Mouse (Mus musculus) spleen, postnatal 0 days (tissue): Measurements from ENCODE around the gene Olfr709-ps1. TPM values are rescaled to one million over a fixed set of nuclear protein-coding genes. Genes with fewer than 3 reads are reported as not detected.

Experiments used
- polyA plus RNA-seq: library from polyadenylated mRNA; unstranded; fragments of >200 nt; fragmentation: Nextera tagmentation; extraction: Ambion mirVana; gene quantifications from 2 replicates; pipeline ENCODE4 v1.2.1, GENCODE M21; 2015

Gene Olfr709-ps1
- not detected in 2 replicates for polyA plus RNA-seq

GRCm38 (mm10) chr7:106932119-106932518, at the start of gene Olfr709-ps1:
Gene Olfr709-ps1, minus strand, starts transcription at chr7:106932219.

GRCm38 (mm10) chr7:106975353-106975752, 43.3 kb upstream of the Olfr709-ps1 start, which contains the start of gene Olfr711:
Gene Olfr711, minus strand, starts transcription at chr7:106975453.

GRCm38 (mm10) chr7:106963837-106964236, 31.8 kb upstream of the Olfr709-ps1 start, which contains the start of gene Olfr6:
Gene Olfr6, minus strand, starts transcription at chr7:106963937.

GRCm38 (mm10) chr7:106948212-106948611, 16.2 kb upstream of the Olfr709-ps1 start, which contains the start of gene Olfr710:
Gene Olfr710, minus strand, starts transcription at chr7:106948312.

GRCm38 (mm10) chr7:106907676-106908075, 24.3 kb downstream of the Olfr709-ps1 start, which contains the start of gene Olfr1532-ps1:
Gene Olfr1532-ps1, plus strand, starts transcription at chr7:106908001.

GRCm38 (mm10) chr7:106901141-106901540, 30.9 kb downstream of the Olfr709-ps1 start, which contains the start of gene Olfr707:
Gene Olfr707, minus strand, starts transcription at chr7:106901241.

GRCm38 (mm10) chr7:106888062-106888461, 44.0 kb downstream of the Olfr709-ps1 start, which contains the start of gene Olfr706:
Gene Olfr706, minus strand, starts transcription at chr7:106888162.

GRCm38 (mm10) chr7:106876791-106877190, 55.2 kb downstream of the Olfr709-ps1 start, which contains the start of gene Olfr705:
Gene Olfr705, minus strand, starts transcription at chr7:106876891.

Other genes starting within 250 kb of the Olfr709-ps1 start
- not detected in 2 replicates for gene Olfr694, start 240.4 kb downstream of the Olfr709-ps1 start, polyA plus RNA-seq
- gene Olfr695, start 215.8 kb downstream of the Olfr709-ps1 start, polyA plus RNA-seq: not detected in 2 replicates
- not detected in 2 replicates for gene Olfr697, start 189.8 kb downstream of the Olfr709-ps1 start, polyA plus RNA-seq
- gene Olfr698, start 176.8 kb downstream of the Olfr709-ps1 start, polyA plus RNA-seq: not detected in 2 replicates
- not detected in 2 replicates for gene Olfr699, start 139.0 kb downstream of the Olfr709-ps1 start, polyA plus RNA-seq
- gene Olfr700, start 123.4 kb downstream of the Olfr709-ps1 start, polyA plus RNA-seq: not detected in 2 replicates
- gene Olfr701, start 118.1 kb downstream of the Olfr709-ps1 start, polyA plus RNA-seq: 0.04 TPM in 1 of 2 replicates, not detected in the other
- gene Olfr702, start 98.3 kb downstream of the Olfr709-ps1 start, polyA plus RNA-seq: not detected in 2 replicates
- not detected in 2 replicates for gene Olfr703, start 88.9 kb downstream of the Olfr709-ps1 start, polyA plus RNA-seq
- not detected in 2 replicates for gene Olfr704, start 69.0 kb downstream of the Olfr709-ps1 start, polyA plus RNA-seq
- gene Olfr705, start 55.3 kb downstream of the Olfr709-ps1 start, polyA plus RNA-seq: not detected in 2 replicates
- gene Olfr706, start 44.1 kb downstream of the Olfr709-ps1 start, polyA plus RNA-seq: not detected in 2 replicates
- not detected in 2 replicates for gene Olfr707, start 31.0 kb downstream of the Olfr709-ps1 start, polyA plus RNA-seq
- not detected in 2 replicates for gene Olfr1532-ps1, start 24.2 kb downstream of the Olfr709-ps1 start, polyA plus RNA-seq
- gene Olfr710, start 16.1 kb upstream of the Olfr709-ps1 start, polyA plus RNA-seq: not detected in 2 replicates
- gene Olfr6, start 31.7 kb upstream of the Olfr709-ps1 start, polyA plus RNA-seq: not detected in 2 replicates
- not detected in 2 replicates for gene Olfr711, start 43.2 kb upstream of the Olfr709-ps1 start, polyA plus RNA-seq
- gene Olfr2, start 73.9 kb upstream of the Olfr709-ps1 start, polyA plus RNA-seq: not detected in 2 replicates
- not detected in 2 replicates for gene Olfr713, start 99.0 kb upstream of the Olfr709-ps1 start, polyA plus RNA-seq
- gene Olfr714, start 138.8 kb upstream of the Olfr709-ps1 start, polyA plus RNA-seq: not detected in 2 replicates
- gene Olfr17, start 161.0 kb upstream of the Olfr709-ps1 start, polyA plus RNA-seq: not detected in 2 replicates
- not detected in 2 replicates for gene Olfr715b, start 178.2 kb upstream of the Olfr709-ps1 start, polyA plus RNA-seq
- gene Olfr715, start 198.9 kb upstream of the Olfr709-ps1 start, polyA plus RNA-seq: not detected in 2 replicates
- not detected in 2 replicates for gene Olfr716, start 206.1 kb upstream of the Olfr709-ps1 start, polyA plus RNA-seq
- gene Nlrp14, start 234.8 kb upstream of the Olfr709-ps1 start, polyA plus RNA-seq: not detected in 2 replicates